Mouse (Mus musculus) spleen, adult 2 months (tissue): Measurements from ENCODE around the gene Lrp1.

Experiments used
- CTCF ChIP-seq: fragments of 200-500 bp; IDR thresholded peaks from 2 replicates; pipeline ENCODE4 v1.5.1; 2011; ENCODE audit warnings: mild to moderate bottlenecking, inconsistent platforms; ENCODE audit not compliant: insufficient read depth, insufficient read length, insufficient replicate concordance; ENCODE audit errors: extremely low read depth
- POLR2A ChIP-seq: fragments of 200-500 bp; IDR thresholded peaks from 2 replicates; pipeline ENCODE4 v1.6.1; 2011; ENCODE audit warnings: low read depth, low read length, inconsistent platforms

DNA sequence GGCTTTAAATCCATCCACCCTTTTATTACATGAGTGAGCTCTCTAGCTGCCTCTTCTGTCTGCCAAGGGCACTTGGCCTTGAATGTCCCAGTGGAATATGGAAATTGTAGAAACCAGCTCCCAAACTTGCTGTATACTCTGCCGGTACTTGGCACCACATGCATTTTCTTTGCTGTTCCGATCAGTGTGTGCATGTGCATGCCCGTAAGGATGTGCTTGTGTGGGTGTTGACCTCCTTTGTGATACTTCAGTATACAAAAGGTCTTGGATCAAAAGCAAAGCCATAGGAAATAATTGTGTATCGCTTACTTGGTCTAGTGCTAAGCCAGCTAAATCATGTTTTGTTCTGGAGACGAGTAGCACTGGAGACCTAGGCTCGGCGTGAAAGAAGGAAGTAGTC lies 132.1 kb downstream of the Lrp1 start:
- no peak for TF ChIP-seq CTCF
- no peak for TF ChIP-seq POLR2A
